Mouse (Mus musculus): ENCODE data around the gene Gm20388. TPM values are rescaled to one million over a fixed set of nuclear protein-coding genes. Genes with fewer than 3 reads are reported as not detected.
A peak's percentile ranks its signal among the peaks of the same experiment; 100 is the strongest.

Gene Gm20388
- total and polyA plus RNA-seq, 2 experiments from 2014 or later = 51.3 TPM; not detected in 1

- Histone ChIP-seq H3K4me2 (ENCODE audit: low read depth) (peak overlapping the region; percentile 67), H3K9me3 (ENCODE audit: low read length) (no peaks in the 10 kb centered on the region), H3K36me3 (ENCODE audit: insufficient read depth) (peaks cover 15% of the 10 kb centered on the region; the same call in 1 of the 2 replicates), H3K27me3 (ENCODE audit: insufficient read depth, low read length) (no peaks in the 10 kb centered on the region), H3K4me3 (ENCODE audit: low read depth, low read length) (peak overlapping the region; percentile 82), H3K27ac (ENCODE audit: low read depth, low read length) (no peak overlapping the region), H3K4me1 (ENCODE audit: insufficient read depth) (peaks cover 11% of the 10 kb centered on the region), H3K9ac (peak overlapping the region; percentile 34)
- WGBS = 20% methylated on average over 5 of the region's 5 CpGs
- no peak for DNase-seq
- TF ChIP-seq CTCF (IDR thresholded peaks at IDR 0.05; ENCODE audit: low read depth) = no peak
- no peak for ATAC-seq
These were observed 3744.1 kb downstream of the Gm20388 start for GRCm38 (mm10) chr8:123654763-123655162.

DNA sequence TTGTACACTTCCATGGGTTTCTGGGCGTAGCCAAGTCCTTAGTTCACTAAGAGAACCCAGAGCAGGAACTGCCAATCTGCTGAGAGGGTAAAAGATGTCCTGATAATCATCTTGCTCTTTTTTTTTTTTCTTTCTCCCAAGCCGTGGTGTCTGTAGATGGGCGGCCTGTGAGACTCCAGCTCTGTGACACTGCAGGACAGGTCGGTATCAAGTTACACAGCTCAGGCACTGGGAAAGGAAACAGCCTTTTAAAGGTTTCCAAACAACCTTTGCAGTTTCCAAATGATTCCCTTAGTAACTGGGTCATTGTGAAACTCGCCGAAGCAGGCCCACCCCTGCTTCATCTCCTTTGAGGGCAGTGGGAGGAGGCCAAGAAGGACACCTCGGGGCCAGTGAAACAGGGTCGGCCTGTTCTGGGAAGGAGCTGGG, 3744.7 kb downstream of the Gm20388 start:
- Histone ChIP-seq H3K27ac (ENCODE audit: low read depth, low read length) (no peak overlapping the region), H3K9ac (peak overlapping the region; percentile 34), H3K4me1 (ENCODE audit: insufficient read depth) (peaks cover 11% of the 10 kb centered on the region), H3K4me3 (ENCODE audit: low read depth, low read length) (peak overlapping the region; percentile 82), H3K27me3 (ENCODE audit: insufficient read depth, low read length) (no peaks in the 10 kb centered on the region), H3K4me2 (ENCODE audit: low read depth) (peak overlapping the region; percentile 67), H3K36me3 (ENCODE audit: insufficient read depth) (peaks cover 20% of the 10 kb centered on the region), H3K9me3 (ENCODE audit: low read length) (no peaks in the 10 kb centered on the region)
- no peak for TF ChIP-seq CTCF (IDR thresholded peaks at IDR 0.05; ENCODE audit: low read depth)
- 18% methylated on average over 8 of the region's 8 CpGs for whole genome bisulfite sequencing
- no peak for ATAC-seq
- DNase-seq = no peak

DNA sequence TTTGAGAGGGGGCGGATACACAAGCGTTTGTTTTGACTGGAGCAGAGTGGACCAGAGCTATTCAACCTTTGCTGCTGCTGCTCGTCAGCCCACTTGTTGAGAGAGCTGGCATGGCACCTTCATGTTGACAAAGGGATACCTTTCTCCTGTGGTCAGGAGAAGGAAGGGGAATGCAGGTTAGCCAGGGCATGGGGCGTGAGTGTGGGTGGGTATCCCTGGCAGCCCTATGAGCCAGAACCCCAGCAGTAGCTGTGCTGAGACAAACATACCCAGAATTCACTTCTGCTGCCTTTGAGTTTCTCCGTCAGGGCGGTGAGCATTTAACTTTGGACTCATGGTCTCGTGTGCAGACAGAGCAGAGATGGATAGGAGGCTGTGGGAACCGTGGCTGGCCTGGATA, 3747.2 kb downstream of the Gm20388 start:
- no peak for TF ChIP-seq CTCF (IDR thresholded peaks at IDR 0.05; ENCODE audit: low read depth)
- 87% methylated on average over 8 of the region's 8 CpGs for WGBS
- H3K36me3 ChIP-seq (ENCODE audit: insufficient read depth) = peaks cover 31% of the 10 kb centered on the region

GRCm38 (mm10) chr8:123659469-123660057, 3748.9 kb downstream of the Gm20388 start:
- ATAC-seq = no peak
- Histone ChIP-seq H3K9ac (no peak overlapping the region), H3K27ac (ENCODE audit: low read depth, low read length) (no peak overlapping the region), H3K27me3 (ENCODE audit: insufficient read depth, low read length) (no peaks in the 10 kb centered on the region), H3K4me1 (ENCODE audit: insufficient read depth) (peaks cover 11% of the 10 kb centered on the region), H3K4me2 (ENCODE audit: low read depth) (no peak overlapping the region), H3K36me3 (ENCODE audit: insufficient read depth) (peaks cover 45% of the 10 kb centered on the region), H3K9me3 (ENCODE audit: low read length) (no peaks in the 10 kb centered on the region), H3K4me3 (ENCODE audit: low read depth, low read length) (no peak overlapping the region)
- TF ChIP-seq CTCF (IDR thresholded peaks at IDR 0.05; ENCODE audit: low read depth) = no peak
- DNase-seq = no peak
- WGBS = 87% methylated on average over 10 of the region's 10 CpGs

More for the DNA sequence above, 3747.2 kb downstream of the Gm20388 start:
- no peaks in the 10 kb centered on the region for H3K27me3 ChIP-seq (ENCODE audit: insufficient read depth, low read length)
- H3K9ac ChIP-seq = no peak overlapping the region
- H3K27ac ChIP-seq (ENCODE audit: low read depth, low read length) = no peak overlapping the region
- DNase-seq (no peak), ATAC-seq (no peak)
- H3K4me3 ChIP-seq (ENCODE audit: low read depth, low read length) = no peak overlapping the region
- peaks cover 11% of the 10 kb centered on the region for H3K4me1 ChIP-seq (ENCODE audit: insufficient read depth)
- no peak overlapping the region for H3K4me2 ChIP-seq (ENCODE audit: low read depth)
- no peaks in the 10 kb centered on the region for H3K9me3 ChIP-seq (ENCODE audit: low read length)

GRCm38 (mm10) chr8:123661515-123661914, 3750.9 kb downstream of the Gm20388 start:
- Histone ChIP-seq H3K4me1 (ENCODE audit: insufficient read depth) (no peaks in the 10 kb centered on the region), H3K36me3 (ENCODE audit: insufficient read depth) (peaks cover 38% of the 10 kb centered on the region), H3K9ac (no peak overlapping the region), H3K27me3 (ENCODE audit: insufficient read depth, low read length) (no peaks in the 10 kb centered on the region), H3K9me3 (ENCODE audit: low read length) (no peaks in the 10 kb centered on the region), H3K4me2 (ENCODE audit: low read depth) (no peak overlapping the region), H3K4me3 (ENCODE audit: low read depth, low read length) (no peak overlapping the region), H3K27ac (ENCODE audit: low read depth, low read length) (no peak overlapping the region)
- WGBS = 83% methylated on average over 11 of the region's 11 CpGs
- TF ChIP-seq CTCF (IDR thresholded peaks at IDR 0.05; ENCODE audit: low read depth) = no peak
- DNase-seq = no peak
- no peak for ATAC-seq

GRCm38 (mm10) chr8:123665580-123665979, 3754.9 kb downstream of the Gm20388 start:
- Histone ChIP-seq H3K27ac (ENCODE audit: low read depth, low read length) (no peak overlapping the region), H3K36me3 (ENCODE audit: insufficient read depth) (peaks cover 25% of the 10 kb centered on the region), H3K27me3 (ENCODE audit: insufficient read depth, low read length) (no peaks in the 10 kb centered on the region), H3K4me1 (ENCODE audit: insufficient read depth) (no peaks in the 10 kb centered on the region), H3K9ac (no peak overlapping the region), H3K4me2 (ENCODE audit: low read depth) (no peak overlapping the region), H3K4me3 (ENCODE audit: low read depth, low read length) (no peak overlapping the region), H3K9me3 (ENCODE audit: low read length) (no peaks in the 10 kb centered on the region)
- no peak for DNase-seq
- ATAC-seq = no peak
- TF ChIP-seq CTCF (IDR thresholded peaks at IDR 0.05; ENCODE audit: low read depth) = no peak
- 89% methylated on average over 6 of the region's 6 CpGs for WGBS

GRCm38 (mm10) chr8:123666832-123667231, 3756.2 kb downstream of the Gm20388 start:
- Histone ChIP-seq H3K36me3 (ENCODE audit: insufficient read depth) (peaks cover 15% of the 10 kb centered on the region), H3K9me3 (ENCODE audit: low read length) (no peaks in the 10 kb centered on the region), H3K4me3 (ENCODE audit: low read depth, low read length) (no peak overlapping the region), H3K9ac (no peak overlapping the region), H3K4me1 (ENCODE audit: insufficient read depth) (no peaks in the 10 kb centered on the region), H3K4me2 (ENCODE audit: low read depth) (no peak overlapping the region), H3K27me3 (ENCODE audit: insufficient read depth, low read length) (no peaks in the 10 kb centered on the region), H3K27ac (ENCODE audit: low read depth, low read length) (no peak overlapping the region)
- TF ChIP-seq CTCF (IDR thresholded peaks at IDR 0.05; ENCODE audit: low read depth) = no peak
- WGBS = 97% methylated on average over 1 of the region's 1 CpGs
- no peak for ATAC-seq
- no peak for DNase-seq

Measured in forebrain, postnatal 0 days (tissue).